Mouse (Mus musculus): ENCODE measurements around the gene Slc39a9.

Gene Slc39a9

GRCm38 (mm10) chr12:80653951-80654658 lies 10.4 kb downstream of the Slc39a9 start:
- no peak for DNase-seq (ENCODE audit: low read depth)

- DNase-seq (ENCODE audit: low read depth): no peak
Measured at GRCm38 (mm10) chr12:80654659-80655025, 11.0 kb downstream of the Slc39a9 start.

GRCm38 (mm10) chr12:80658661-80659060 lies 15.0 kb downstream of the Slc39a9 start:
- DNase-seq (ENCODE audit: low read depth): no peak

- DNase-seq (ENCODE audit: low read depth): no peak
Measured at GRCm38 (mm10) chr12:80662322-80662721, 18.6 kb downstream of the Slc39a9 start.

GRCm38 (mm10) chr12:80663935-80664334 lies 20.3 kb downstream of the Slc39a9 start:
- no peak for DNase-seq (ENCODE audit: low read depth)

- no peak for DNase-seq (ENCODE audit: low read depth)
Measured at GRCm38 (mm10) chr12:80668391-80668790, 24.7 kb downstream of the Slc39a9 start.

GRCm38 (mm10) chr12:80673170-80673569 lies 29.5 kb downstream of the Slc39a9 start:
- DNase-seq (ENCODE audit: low read depth): peak; percentile 27

- peak; percentile 9 for DNase-seq (ENCODE audit: low read depth)
Measured at GRCm38 (mm10) chr12:80681340-80681739, 37.7 kb downstream of the Slc39a9 start.

- no peak for DNase-seq (ENCODE audit: low read depth)
Measured at GRCm38 (mm10) chr12:80683554-80683953, 39.9 kb downstream of the Slc39a9 start.

GRCm38 (mm10) chr12:80684316-80684715 lies 40.6 kb downstream of the Slc39a9 start:
- no peak for DNase-seq (ENCODE audit: low read depth)

- no peak for DNase-seq (ENCODE audit: low read depth)
Measured at GRCm38 (mm10) chr12:80687788-80688211, 44.1 kb downstream of the Slc39a9 start.

GRCm38 (mm10) chr12:80689696-80690095 lies 46.0 kb downstream of the Slc39a9 start:
- no peak for DNase-seq (ENCODE audit: low read depth)

GRCm38 (mm10) chr12:80691671-80692091 lies 48.0 kb downstream of the Slc39a9 start:
- no peak for DNase-seq (ENCODE audit: low read depth)

GRCm38 (mm10) chr12:80692269-80692972 lies 48.7 kb downstream of the Slc39a9 start, which contains the start of gene Plekhd1:
Gene Plekhd1, plus strand, starts transcription at chr12:80692591.
- DNase-seq (ENCODE audit: low read depth): no peak

GRCm38 (mm10) chr12:80693700-80694099 lies 50.0 kb downstream of the Slc39a9 start:
- DNase-seq (ENCODE audit: low read depth): no peak

- DNase-seq (ENCODE audit: low read depth): no peak
Measured at GRCm38 (mm10) chr12:80695004-80695403, 51.3 kb downstream of the Slc39a9 start.

GRCm38 (mm10) chr12:80698526-80699143 lies 55.0 kb downstream of the Slc39a9 start:
- DNase-seq (ENCODE audit: low read depth): no peak

GRCm38 (mm10) chr12:80699144-80699531 lies 55.5 kb downstream of the Slc39a9 start:
- DNase-seq (ENCODE audit: low read depth): no peak

GRCm38 (mm10) chr12:80701332-80701731 lies 57.6 kb downstream of the Slc39a9 start:
- no peak for DNase-seq (ENCODE audit: low read depth)

GRCm38 (mm10) chr12:80706208-80706914 lies 62.7 kb downstream of the Slc39a9 start:
- no peak for DNase-seq (ENCODE audit: low read depth)

GRCm38 (mm10) chr12:80706915-80707604 lies 63.4 kb downstream of the Slc39a9 start:
- no peak for DNase-seq (ENCODE audit: low read depth)

- no peak for DNase-seq (ENCODE audit: low read depth)
Measured at GRCm38 (mm10) chr12:80715915-80716314, 72.2 kb downstream of the Slc39a9 start.

All from fibroblast of lung, adult 2 months (primary cell).